Mouse (Mus musculus) thymus, postnatal 0 days (tissue): ENCODE measurements around the gene Thada. TPM values are rescaled to one million over a fixed set of nuclear protein-coding genes. Genes with fewer than 3 reads are reported as not detected.
A peak's percentile ranks its signal among the peaks of the same experiment; 100 is the strongest.

Experiments
- DNase-seq: peaks from one replicate; pipeline ENCODE4 v3.0.0-alpha.2; 2015; ENCODE audit warnings: low spot score
- polyA plus RNA-seq: library from polyadenylated mRNA; unstranded; fragments of >200 nt; fragmentation: Nextera tagmentation; extraction: Ambion mirVana; gene quantifications from 2 replicates; pipeline ENCODE4 v1.2.1, GENCODE M21; 2015

Thada gene
- polyA plus RNA-seq, 1 experiment from 2014 or later, result 12.3 TPM

DNA sequence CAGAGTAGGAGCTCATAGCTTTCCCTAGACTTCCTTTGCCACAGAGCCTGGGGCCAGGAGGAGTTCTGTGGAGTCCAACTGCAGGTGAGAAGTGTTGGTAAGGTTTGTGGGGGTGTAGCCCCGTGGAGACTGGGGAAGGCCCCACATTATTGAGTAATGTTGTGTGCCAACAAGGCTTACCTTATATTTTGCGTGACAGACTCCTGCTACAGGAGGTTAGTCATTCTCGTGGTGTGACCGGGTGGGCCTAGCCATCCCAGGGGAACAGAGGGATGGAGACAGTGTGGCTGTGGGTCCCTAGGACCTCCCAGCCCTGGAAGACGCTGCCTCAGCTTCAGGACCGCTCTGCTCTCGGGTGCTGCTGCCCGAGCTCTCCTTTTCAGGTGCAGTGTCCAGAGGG lies 301.9 kb downstream of the Thada start:
- DNase-seq, result no peak

DNA sequence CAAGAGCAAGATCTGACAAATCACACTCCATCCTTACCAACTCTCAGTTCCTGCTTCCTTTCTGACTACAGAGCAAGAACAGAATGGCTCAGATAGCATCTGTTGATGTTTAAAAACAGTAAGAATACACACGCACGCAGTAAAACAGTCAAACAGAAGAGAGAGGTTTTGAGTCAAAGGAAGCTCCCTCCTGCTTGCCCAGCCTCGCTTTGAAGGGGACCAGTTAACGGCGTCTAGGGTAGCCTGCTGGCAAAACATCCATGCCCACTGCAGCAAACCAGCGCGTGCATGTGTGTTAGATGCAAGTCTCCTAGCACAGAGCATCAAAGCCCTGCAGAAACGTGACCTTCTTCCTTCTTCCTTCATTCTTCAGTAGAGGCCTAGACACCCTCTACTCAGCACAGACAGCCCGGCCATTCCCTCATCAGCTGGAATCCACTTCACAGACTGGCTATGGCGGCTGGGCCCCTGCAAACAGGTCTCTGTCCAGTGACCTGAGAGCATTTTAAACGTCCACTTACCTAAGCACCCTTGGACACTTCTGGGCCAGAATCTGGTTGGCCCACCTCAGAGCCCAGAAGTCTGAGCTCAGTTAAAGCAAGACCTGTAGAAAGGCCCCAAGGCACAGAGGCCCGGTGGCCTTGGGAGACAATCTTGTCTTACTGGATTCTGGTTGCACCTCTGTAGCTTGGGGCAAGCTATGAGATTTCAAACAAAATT lies 302.8 kb downstream of the Thada start:
- peak; percentile 63 for DNase-seq

DNA sequence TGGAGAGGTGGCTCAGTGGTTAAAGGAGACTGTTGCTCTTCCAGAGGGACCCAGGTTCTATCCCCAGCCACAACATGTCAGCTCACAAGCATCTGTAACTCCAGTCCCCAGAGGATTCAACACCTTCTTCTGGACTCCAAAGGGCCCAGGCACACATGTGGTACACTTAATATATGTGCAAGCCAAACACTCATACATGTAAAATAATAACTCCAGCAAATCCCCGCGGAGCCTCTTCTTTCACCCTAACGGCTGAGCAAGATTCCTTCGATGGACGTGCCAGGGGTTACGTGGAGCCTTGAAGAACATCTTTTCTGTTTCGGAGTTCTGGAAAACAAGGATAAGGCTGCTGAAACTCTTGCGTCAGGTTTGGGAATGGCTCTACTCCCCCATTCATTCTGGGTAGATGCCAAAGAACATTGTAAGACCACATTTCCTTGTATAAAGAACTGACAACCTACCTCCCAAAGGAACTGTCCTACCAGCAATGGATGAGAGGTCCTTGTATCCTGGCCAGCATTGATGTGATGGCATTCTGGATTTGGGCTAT lies 303.7 kb downstream of the Thada start:
- DNase-seq, result no peak

DNA sequence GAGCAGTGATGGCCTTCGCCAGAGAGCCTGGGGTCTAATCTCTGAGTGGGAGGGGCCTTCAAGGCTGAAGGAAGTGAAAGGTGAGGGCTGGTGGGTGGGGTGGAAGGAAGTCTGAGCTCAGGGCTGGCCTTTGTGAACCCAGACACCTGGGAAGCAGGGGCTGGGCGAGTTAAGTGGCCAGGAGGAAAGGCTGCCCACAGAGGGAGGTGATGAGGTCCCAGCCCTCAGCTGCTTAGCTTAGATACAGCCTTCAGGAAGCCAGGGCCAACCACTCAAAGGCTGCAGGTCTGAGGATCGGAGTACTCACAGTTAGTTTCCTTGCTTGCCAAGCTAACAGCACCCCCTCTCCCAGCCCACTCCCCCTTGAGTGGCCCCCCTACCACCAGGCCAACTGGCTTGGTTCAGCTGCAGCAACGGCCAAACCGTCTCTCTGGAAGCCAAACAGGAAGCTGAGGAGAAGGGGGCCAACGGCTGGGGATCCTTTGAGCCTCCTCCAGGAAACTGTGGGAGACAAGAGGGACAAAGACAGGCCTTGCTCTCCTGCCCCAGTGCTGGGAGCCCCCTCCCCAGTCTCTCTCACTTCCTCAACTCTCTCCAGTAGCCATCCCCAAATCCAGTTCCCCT lies 304.7 kb downstream of the Thada start:
- peak; percentile 65 for DNase-seq

DNA sequence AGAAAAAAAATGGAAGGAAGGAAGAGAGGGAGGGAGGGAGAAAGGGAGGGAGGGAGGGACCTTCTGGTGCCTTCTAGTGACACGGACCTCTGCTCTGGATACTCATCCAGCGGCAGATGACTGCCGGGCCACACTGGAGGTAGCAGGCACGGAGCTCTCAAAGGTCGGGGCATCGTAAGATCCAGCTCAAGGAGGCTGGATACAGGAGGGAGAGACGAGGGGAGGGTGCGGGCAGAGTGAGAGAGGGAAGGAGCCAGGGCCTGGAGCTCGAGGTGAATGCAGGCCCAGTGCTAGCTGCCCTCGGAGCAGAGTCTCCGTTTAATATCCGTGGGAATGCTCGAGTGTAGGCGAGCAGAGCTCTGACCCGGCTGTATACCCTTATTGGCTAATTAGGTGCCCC lies 307.1 kb downstream of the Thada start:
- no peak for DNase-seq

DNA sequence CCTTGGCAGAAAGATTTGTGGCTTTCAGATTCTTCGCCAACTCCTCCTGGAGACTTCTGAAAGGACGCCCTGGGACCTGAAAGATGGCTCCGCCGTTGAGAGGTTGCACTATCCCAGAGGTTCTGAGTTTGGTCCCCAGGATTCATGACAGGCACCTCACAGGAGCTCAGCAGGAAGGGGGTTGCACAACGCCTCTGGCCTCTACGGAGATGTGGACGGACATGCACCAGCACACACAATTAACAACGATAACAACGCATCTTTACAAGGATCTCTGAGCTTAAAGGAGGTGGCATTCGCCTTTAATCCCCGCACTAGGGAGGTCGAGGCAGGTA lies 307.6 kb downstream of the Thada start:
- no peak for DNase-seq

DNA sequence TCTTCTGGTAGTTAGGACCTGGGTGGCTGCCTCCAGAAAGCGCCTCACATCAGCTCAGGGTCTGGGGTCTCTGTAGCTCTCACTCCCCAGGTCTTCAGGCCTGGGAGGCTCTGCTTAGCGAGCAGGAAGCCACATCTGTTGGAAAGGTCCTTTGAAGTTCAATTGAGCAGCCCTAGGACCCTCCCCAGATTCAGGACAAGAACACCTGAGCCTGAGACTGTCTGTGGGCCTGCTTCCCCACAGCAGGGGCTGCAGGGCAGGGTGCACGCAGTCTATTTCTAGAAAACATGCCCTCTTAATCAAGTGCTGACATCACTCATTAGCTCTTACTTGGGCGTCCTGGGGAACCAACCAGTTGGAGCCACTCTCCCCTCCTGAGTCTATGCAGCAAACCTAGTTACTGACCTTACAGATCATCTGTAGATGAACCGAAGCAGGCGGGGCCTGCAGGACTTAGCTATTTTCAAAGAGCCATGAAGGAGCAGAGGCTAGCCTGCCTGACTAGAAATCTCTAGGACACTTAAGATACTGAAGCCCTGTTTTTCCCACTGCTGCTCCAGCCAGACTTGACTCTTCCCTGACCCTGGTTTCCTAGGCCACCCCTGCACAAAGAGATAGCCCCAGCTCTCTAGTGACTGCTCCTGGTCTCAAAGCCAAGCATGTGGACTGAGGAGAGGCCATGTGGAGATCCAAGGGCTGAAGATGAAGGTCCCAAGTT lies 308.1 kb downstream of the Thada start:
- DNase-seq, result no peak

DNA sequence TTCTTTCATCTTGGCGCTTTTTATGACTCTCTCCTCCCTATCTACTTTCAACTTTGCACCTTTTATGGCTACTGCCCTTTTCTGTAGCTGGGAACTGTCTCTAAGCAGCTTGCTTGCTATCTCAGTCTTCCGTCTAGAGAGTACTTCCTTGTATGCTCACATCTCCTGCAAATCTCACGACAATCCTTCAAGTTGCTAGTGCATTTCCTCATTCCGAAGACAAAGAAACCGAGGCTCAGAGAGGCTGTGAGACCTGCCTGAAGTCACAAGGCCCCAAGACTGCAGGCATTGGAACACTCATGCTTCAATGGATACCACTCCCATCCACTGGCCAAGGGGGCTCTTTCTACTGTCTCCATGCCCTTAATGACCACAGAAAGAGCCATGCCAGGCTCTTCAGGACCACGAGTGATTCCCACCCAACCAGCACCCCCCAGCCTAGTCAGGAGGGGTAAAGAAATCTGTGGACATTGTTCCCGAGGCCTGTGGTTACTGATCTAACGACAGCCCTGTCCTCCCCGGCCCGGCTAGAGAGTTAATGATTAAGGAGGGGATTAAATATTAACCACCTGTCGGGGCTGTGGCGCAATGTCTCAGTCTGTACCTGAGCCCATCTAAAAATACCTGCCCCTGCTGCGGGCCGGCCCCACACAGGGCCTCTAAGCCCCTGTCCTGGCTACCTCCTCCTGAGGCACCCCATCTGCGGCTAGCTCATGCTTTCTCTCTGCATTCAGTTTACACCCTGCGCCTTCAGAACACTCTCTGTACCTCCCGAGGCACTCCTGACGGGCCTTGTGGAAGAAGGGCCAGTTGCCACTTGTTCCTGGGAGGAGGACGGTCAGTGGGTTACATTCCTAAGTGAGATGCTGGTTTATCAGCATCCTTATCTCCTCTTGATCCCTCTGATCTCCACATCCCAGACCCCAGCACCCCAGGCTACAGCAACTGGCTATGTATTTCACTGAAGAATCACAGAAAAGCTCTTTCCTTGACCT lies 309.0 kb downstream of the Thada start:
- peak; percentile 52 for DNase-seq

DNA sequence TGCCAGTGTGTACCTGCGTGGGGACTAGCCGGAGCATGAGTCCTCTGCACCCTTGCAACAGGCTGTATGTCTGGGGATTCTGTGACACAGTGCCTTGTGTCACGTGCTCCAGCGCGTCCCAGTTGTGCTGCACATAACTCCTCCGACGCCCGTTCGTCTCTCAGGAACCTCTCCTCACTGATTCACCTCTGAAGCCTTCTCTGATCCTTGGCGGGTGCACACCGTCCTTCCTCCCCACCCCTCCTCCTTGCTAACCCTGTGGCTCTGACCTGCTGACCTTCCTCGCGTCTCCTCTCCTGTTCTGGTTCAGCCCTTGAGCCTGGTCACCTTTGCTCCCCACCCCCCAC lies 309.8 kb downstream of the Thada start:
- DNase-seq, result peak; percentile 52

DNA sequence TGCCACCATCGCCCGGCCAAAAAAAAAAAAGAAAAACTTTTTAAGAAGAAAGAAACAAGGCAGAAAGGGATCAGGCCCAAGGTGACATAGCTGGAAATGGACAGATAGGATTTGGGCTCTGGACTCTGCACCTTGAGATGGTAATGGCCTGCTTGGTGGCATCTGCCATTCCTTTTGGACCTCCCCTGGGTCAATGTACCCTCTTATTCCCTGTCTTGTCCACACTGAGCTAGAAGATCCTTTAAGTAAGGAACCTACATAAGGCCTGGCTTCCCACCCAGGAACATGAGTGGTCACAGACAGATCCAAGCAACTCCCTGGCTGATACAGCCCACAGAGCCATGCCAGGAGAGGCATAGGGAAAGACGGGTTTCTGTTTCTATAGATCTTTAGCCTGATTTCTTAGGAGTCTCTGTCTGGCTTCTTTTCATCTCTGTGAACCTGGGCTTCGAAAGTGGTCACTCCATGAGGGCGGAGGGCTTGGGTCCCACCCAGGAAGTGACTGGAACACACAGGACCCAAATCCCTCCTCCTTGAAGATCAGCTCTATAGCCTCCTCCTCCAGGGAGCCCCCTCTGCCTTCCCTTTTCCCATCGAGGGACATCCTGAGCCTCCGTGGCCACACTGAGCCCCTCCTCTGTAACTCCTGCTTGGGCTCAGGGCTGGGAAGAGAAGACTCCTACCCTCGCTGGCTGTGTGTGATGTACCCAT lies 310.3 kb downstream of the Thada start:
- DNase-seq, result no peak

DNA sequence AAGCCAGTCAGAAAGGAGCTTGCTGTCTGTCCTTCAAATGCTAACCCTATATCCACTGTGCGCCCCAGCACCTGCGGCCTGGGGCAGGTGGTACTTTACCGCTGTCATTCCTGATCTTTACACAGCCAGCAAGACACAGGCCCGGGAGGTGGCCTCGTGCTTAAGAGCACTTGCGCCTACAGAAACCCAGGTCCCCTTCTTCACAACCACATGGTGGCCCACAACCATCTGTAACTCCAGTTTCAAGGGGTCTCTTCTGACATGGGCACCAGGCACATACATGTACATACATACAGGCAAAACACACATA lies 311.0 kb downstream of the Thada start:
- DNase-seq, result no peak

DNA sequence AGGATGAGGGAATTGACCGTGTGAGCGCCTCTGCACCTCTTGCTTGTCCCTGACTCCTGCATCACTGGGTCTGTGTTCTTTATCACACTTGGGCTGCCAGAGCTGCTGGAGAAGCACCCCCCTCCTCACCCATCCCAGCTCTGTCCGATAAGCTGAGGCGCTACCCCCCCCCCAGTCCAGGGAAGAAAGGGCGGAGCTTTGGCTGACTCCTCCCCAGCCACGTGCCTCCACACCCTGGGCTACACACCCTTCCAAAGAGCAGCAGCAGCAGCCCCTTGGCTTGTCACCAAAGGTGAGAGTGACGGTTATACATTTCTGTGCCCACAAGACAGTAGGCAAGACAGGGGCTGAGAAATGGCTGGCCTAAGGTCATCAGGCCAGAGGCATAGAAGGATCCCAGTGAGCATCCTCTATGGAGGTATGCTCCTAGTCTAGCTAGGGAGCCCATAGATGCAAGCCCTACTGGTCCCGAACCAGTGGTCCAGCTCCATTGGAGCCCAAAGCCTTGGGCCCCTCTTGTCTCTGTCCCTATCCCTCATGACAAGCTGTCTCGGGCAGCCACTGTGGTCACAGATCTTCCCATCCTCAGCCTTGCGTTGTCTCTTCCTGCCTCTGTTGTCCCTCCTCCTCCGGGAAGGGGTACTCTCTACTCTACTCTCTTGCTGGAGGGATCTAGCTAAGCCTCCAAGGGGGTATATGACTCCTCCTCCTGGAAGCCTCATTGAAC lies 311.5 kb downstream of the Thada start:
- DNase-seq, result no peak

DNA sequence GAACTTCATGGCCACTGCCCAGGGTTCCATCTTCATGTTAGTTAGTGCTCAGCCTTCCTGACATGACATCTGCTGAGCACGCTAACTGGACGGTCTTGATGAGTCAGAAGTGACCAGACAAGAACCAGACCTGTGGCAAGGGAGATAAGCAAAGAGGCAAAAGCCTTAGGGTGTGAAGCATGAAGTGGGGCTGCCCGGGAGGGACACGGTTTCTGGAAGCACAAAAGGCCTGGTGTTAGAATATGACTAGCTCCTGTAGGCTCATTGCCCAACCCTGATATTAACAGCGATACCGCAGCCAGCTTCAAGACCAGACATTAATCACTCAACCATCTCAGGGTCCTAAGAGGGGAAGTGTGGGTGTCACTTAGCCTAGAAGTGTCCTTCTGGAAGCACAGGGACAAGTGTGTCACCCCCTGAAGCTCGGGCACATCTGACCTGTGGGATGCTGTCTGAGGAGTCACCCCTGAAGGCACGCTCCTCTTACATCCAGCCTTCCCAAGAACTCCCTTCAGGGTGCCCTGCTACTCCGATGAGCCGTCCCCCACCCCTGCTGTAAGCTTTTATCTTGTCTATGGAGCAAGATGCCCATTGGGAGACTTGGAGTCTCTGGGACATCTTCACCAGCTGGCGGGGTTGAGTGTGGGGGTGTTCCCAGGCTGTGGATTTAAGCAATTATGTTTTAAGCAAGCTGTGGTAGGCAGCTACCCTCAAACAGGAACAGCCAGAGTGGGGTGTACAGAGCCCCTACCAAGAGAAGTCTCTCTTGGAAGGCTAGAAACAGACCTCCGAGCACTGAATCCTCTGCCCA lies 312.8 kb downstream of the Thada start:
- no peak for DNase-seq

DNA sequence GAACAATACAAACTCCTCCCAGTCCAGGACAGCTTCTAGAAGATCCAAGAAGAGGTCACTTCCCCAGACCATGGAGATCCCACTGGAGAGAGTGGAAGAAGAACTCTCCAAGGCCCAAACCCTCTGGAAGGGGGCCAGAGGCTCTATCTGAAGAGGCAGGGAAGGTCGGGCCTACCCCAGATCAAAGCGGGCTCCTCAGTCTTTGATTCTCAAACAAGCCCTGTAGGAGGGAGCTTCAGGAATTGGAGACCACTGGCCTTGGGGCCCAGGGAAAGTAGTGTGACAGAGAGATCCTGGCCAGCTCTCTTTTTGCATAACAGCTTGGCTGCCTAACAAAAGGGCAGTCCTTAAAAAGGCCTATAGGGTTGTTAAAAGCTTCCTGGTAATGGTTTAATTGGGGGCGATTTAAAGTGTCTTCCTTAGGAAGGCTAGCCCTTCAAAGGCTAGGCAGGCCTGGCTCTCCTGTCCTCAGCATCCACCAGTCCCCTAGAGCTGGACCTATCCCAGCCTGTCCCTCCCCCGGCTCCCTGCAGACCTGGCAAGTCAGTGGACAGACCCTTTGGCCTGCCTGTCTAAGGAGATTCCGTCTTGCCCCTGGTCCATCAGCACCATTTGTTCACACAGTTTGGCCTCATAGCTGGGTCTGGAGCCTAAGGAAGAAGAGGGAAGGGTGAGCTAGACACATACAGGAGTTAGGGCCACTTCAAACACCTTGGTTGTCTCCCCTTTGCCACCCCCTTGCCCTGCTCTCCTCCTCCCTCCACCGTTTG lies 313.6 kb downstream of the Thada start:
- no peak for DNase-seq

DNA sequence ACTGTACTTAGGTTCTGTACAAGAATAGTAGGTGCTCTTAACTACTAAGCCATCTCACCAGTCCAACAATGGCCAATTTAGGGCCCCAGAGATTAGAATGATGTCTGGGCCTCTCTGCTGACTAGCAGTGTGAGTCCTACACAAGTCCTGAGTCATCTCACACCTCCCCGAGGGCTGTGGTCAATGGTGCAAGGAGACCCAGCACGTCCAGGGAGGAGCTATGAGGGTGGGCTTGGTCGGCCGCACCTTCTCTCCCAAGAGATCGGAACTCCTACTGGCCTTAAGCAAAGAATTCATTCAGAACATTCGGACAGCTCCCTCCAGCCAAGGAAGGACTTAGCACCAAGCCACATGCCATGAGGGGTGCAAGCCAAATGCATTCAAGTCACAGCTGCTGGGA lies 314.7 kb downstream of the Thada start:
- DNase-seq, result no peak

DNA sequence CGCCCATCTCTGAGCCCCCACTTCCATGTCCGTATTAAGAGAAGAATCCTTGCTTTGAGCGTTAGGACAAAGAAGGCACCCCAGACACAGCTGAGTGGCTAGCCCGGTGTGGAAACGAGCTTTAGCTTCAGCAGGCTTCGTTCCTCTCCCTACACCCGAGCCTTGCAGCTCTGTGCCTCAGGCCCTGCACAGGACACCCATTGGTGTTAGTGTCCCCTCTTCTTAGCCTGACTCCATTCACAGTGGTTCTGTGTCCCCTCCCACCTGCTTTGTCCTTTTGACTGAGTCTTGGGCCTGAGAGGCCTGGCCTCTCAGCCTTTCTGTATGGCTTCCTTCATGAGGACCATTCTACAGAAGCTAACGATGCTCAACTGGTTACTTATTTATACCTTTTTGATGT lies 315.7 kb downstream of the Thada start:
- DNase-seq, result no peak

DNA sequence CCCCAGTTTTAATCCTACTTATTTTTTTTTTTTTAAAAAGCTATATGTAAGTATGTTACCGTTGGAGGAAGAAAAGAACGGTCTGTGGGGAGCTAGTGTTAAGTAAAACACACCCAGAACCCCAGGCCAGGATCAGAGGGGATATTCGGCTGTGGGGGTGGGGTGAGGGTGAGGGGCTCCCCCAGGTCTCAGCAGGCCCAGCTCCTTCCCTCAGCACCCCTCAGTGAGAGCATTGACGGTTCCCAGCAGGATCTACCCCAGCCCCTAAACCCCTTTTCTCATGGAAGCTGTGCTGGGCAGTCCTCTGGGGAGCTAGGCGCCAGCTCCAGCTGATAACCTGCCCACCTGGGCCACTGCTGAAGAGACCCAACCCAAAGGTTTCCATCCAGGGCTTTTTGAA lies 316.4 kb downstream of the Thada start:
- DNase-seq, result no peak
